Mouse (Mus musculus) fibroblast of lung, adult 2 months (primary cell): ENCODE results near the gene Tmc6.

Source experiments
- DNase-seq: peaks from one replicate; pipeline ENCODE4 v3.0.0-alpha.2; 2011; ENCODE audit warnings: low read depth

Tmc6 gene

DNA sequence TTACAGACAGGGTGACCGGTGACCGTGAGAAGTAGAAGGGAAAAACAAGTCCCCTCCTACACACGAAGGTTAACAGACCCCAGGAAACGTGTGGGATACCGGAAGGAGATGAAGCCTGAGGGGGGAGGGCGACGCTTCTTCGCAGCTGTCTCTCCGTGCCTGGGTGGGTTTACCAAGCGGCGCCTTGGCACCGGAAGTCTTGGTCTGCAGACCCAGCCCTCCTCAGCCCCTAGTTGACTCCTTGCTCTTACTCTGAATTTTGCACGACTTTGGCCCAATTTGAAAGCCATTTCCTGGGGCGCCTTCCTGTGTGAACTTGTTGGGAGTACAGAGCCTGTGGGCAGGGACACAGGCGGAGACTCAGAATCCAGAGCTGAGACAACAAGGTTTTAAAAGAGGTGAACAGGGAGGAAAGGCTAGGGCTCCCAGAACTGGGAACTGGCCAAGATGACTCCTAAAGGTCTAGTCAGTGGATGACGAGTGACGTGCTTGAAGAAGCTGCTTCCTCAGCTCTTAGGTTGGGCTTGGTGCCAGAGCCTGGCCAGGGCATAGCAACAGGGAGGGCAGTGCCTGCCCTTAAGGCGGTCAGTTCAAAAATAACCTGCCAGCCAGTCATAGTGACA lies 688 bp downstream of the Tmc6 start:
- peak; percentile 73 for DNase-seq

DNA sequence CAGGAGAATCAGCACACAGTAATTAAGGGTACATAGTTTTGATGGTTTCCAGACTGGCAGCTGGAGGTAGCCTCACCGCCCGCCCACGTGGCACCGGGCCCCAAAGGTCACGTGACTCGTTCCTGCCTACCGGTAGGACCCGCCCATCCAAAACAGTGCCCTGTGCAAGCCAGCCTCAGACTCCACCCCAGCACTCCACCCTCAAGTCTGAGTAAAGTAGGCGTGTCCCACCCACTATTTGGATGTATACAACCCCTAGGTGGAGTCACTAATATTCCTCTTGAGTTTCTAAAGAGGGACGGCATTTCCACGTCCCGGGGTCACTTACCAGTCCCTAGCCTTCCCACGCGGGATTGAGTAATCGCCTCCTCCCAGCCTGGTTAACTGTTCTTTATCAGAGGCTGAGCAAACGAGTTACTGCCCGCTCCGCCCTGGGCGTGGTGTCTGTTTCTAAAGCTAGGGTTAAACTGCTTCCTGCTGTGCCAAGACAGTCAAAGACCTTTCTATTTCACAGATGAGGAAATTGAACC lies 1.4 kb downstream of the Tmc6 start:
- peak; percentile 93 for DNase-seq

DNA sequence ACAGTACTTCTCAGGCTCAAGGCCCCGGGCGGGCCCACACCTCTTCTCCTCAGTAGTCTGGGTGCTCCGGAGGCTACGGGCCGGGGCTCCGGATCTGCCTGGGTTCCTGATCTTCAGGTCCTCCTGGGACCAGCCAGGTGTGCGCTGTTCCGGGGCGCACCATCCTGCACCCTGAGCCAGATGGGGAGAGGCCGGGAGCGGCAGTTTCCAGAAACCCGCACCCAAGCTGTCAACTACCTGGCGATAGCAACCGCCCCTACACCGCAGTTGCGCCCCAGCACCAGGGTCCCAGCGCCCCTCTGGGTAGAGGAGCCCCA lies 1.8 kb downstream of the Tmc6 start:
- no peak for DNase-seq

DNA sequence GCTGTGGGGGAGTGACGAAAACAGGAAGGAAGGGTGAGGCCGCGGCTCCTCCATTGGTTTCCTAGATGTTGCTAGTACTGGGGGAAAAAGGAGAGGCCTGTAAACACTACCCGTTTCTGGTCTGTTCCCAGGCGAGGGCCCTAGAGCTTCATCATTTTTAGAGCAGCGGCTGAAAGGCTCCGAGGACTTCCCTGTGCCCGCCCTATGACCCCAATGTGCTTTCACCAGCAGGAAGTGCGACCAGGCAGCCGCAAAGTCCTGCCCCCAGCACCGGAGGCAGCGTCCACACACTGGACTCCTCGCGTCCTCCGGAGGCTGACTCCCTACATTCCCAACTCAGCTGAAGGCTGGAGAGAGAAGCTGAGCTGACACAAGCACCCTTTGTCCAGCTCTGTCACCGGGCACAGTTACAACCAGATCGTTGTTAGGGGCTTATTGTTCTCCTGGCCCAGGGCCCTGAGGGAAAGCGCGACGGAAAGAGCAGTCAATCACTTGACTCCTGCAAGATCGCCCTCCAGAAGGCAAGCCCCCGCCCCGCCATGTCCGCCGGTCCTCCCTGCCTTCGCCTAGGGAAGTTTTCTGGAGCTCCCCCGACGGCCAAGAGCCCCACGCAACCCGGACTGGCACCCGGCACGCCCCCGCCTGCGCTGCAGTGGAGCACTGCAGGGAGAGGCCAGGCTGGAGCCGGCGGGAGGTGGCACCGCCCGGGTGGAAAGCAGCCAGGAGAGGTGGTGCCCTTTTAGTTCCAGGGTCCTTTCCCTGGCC lies 2.4 kb downstream of the Tmc6 start:
- DNase-seq: peak; percentile 52

DNA sequence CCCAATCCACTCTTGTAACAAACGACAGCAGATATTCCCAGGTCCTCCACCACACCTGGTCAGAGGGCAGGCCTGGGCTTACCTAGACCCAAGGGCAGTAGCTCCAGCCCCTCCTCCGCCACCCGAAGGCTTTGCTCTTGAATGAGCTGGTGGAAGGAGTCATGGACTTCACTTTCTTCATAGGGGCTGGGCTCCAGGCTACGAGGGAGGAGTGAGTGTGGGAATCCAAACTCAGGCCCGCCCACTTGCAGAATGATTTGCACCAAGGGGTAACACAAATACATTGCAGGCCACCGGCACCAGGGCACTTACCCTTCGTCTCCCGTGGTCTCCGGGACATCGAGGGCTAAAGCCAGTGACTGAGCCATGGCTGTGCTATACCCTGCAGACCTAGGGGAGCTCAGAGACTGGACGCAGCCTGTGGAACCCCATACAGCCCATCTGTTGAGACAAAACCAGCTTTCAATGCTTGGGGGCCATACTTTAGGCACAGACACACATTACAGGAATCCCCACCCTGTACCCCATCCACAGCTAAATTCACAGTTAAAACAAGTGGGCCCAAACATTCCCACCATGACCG lies 3.1 kb downstream of the Tmc6 start:
- DNase-seq: peak; percentile 56

DNA sequence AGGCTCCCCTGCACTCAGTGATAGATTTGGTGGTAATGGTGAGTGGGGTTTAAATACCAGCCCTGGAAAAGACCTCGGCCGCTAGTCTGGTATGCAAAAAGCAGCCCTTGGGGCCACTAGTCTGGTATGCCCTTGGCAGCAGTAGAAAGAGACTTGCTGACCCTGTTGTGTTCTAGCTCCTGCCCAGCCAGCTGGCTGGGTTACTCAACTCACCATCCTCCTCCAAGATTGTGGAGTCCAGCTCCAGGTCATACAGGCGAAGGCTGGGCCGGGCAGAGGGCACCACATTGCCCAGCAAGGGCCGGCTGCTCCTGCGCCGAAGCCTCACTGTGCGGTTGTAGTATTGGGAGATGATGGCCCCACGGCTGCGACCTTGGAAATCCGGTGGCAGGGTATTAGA lies 4.0 kb downstream of the Tmc6 start:
- no peak for DNase-seq

DNA sequence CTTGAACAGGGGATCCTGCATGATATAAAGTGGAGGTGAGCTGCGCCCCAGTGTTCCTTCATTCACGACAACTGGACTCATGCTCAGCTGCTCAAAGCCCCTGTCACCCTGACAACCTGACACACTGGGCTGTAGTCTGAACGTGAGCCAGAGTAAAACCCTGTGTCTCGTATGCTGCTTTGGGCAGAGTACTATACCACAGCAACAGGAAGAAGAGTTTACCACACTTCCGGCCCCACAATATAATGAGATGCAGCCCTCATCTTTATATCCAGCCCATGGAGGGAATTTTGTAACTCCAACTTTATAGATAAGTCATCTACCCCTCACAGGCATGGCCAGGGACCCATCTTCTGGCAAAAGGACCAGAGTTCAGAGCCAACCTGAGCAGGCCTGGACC lies 4.9 kb downstream of the Tmc6 start:
- DNase-seq: no peak

DNA sequence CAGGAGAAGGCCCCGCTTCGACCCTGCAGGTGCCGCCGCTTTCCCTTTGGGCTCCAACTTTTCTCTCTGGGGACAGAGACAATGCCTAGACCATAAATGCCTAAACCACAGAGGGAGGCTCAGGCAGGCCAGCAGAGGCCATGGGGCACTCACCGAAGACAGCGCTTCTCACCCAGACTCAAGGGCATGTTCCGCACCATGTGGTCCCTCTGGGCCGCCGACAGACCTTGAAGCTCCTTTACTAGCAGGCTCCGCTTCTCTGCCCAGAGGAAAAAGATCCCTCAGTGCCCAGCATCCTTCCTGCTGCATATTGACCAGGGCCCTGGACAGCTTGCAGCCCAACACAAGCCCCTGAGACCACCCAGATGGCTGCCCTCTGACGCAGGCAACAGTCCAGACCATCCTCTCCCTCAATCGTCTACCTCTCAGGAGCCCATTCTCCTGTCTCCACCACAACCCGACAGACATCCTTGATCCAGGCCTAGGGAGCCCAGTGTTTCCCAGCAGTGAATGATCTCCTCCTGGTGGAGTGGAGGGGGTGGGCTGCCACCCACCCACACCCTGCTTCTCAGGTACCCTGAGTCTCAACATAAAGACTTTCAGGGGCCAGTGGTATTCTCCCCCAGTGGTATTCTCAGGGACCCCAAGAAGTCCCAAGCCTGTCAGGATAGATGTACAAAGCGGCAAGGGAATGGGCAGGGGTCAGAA lies 5.8 kb downstream of the Tmc6 start:
- no peak for DNase-seq

DNA sequence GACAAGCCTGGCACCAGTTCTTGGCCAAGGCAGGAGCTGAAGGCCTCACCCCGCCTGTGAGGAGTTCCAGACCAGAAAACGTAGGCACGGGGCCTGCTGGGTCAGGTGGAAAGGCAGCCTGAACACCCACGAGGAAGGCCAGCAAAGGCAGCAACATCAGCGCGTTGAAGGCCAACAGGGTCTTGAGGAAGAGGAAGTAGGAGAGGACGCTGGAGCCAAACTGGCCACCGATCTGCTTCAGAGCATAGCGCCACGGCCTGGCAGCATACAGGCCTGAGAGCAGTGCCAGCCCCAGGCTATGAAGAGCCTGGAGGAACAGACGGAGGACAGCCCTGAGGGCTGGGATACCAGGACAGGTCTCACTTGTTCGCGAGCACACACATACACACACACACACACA lies 6.5 kb downstream of the Tmc6 start:
- DNase-seq: no peak

DNA sequence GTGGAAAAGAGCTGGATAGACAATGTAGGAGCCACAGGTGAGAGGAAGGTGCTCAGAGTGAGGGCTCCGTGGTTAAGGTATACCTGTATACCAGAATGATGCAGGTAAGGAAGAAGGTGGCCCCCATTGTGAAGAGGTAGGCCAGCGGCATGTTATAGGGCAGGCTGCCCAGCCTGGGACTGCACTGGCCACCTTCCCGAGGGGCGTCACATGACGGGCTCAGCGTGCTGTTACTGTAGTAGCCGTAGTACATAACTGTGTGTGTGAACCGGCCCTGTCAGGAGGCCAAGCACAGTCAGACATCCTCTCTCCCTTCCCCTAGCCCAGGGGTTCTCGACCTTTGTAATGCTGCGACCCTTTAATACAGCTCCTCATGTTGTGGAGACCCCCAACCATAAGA lies 7.1 kb downstream of the Tmc6 start:
- DNase-seq: no peak

DNA sequence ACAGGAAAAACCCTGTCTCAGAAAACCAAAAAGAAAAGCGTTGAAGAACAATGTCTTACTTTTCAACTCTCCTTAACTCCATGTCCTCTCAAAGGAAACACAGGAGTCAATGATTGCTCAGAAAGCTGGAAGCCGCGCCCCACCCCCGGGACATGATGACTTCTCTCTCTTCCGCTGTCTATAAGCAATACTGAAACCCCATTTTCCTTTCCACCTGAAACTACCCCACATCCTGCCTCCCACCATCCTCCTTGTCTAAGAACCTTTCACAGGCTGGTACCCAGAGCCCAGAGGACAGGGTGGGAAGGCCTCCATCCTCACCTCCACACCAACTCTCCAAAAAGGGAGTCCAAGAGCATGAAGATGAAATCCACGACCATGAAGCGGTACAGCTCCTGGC lies 9.6 kb downstream of the Tmc6 start:
- DNase-seq: no peak

DNA sequence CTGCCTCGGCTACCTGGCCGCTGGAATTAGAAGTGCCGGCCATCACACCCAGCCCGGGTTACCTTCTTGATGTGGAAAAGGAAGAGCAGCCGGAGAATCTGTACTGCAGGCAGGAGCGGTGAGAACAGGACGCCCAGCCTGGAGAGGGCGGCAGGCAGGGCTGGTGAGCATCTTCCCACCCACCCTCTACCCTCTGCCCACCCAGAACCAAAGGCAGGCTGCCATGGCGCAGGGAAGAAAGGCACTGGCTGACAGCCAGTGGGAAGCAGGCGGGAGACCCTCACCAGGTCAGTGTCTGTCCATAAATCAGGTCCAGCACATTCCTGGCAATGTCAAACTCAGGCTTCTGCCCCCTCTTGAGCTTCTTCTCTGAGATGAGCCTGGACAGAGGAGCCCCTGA lies 11.6 kb downstream of the Tmc6 start:
- DNase-seq: no peak

DNA sequence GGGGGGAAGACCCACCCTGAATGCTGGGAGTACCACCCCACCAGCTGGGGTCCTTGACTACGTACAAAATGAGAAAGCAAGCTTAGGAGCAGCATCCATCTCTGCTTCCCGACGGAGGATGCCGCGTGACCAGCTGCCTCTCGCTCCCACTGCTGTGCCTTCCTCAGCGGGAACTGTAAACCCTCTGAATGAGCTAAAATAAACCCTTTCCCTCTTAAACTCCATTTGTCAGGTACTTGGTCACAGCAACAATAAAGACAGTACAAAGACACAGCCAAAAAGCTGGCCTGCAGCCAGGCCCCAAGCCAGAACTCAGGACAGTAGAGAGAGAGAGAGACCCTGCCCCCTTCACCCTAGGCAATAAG lies 12.3 kb downstream of the Tmc6 start:
- no peak for DNase-seq

DNA sequence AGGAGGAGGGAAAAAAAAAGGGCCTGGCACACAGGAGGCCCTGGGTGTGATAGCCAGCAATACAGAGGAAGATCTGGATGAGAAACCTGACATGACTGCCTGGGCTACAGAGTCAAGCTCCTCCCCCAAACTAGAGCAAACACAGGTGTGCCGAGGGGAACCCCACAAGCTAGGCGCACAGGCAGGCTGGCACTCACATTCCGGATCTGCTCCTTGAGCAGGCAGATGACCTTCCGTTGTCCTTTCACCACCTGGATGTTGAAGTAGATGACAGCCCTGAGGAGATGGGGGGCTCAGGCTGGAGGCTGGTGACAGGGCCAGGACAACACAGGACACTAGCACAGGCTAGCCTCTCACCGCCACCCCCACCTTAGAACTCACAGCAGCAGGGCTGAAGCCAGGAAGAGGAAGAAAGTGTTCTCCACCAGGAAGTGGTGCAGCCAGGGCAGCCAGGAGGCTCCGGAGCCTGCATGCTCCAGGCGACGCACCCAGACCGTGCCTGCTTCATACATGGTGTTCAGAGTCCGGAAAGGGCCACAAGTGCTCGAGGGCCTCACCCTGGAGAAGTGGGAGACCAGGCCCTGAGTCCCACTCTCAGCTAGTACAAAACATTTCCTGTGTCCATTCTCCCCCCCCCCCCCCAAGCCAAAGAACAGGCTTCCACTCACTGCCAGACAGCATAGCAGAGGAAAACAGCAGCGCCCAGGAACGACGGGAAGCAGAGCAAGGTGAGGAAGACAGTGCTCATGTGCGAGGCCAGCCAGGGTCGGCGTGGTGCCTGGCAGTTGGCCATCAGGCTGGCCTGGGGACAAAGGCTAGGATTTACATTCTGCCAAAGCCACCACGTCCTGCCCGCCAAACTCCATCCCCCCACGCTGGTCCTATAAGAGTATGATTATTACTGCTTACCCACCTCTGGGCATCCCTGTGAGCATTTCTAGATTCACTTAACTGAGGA lies 13.0 kb downstream of the Tmc6 start:
- DNase-seq: no peak

DNA sequence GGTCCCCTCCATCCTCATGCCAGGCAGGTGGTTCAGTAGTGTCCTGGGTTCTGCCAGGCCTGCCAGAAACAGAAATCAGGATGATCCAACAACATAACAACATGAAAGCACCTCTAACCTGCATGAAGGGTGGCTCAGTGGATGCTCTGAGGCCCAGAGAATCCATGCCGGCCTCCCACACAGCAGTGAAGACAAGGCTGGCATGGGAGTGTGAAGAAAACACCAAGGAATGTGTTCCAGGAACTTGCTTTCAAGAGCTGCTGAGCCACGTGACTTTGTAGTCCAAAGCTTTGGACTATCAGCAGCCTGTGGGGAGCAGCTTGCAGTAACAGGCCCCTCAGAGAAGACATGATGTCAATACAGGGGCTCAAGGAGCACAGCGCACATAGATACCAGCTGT lies 15.7 kb downstream of the Tmc6 start:
- no peak for DNase-seq

DNA sequence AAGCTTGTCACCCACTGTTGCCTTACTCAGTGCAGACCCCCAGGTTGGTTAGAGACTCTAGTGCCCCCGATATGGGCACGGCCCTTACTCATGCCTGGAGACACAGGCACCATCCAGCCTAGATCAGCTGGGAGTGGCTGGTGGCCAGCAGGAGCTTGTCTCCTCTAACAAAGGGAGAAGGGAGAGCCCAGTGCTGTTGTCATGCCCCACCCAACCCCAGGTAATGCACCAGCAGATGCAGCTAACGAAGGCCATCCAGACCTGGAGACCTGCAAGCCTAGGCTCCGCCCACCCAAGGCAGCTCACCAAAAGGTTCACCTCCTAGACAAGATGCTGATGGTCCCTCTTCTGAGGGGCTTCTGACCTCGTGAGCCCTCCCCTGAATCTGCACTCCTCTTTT lies 16.6 kb downstream of the Tmc6 start:
- no peak for DNase-seq

DNA sequence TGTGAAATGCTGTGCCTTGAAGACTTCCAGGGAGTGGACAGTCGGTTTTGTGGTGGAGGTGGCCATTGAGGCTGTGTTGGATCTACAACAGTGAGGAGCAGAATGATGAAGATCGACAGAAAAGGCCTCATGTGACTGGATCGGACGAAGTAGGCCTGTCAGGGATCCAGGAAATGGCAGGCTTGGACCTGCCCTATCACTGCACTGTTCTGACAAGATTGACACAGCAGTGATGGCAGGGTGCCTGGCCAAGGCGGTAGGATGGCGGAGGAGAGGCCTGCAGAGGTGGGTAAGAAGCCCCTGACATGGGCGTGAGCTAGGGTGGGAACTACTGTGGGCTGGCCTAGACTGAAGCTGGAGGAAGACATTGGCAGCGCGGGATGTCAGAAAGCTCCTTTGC lies 17.7 kb downstream of the Tmc6 start:
- DNase-seq: no peak

DNA sequence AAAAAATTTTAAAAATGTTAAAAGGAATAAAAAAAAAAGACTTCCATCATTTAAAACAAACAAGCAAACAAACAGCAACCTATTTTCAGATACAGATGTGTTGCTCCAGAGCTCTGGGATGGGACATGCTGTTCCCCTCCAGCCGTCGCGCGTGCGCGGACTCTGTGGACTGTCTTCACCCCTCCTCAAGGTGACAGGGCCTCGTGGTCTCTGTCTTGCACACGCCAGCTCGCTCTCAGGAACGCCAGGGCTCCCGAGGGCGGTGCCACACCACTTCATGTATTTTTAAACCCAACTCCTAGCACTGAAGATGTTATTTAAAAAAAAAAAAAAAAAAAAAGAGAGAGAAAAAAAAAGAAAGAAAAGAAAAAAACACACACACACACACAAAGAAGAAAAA lies 19.8 kb downstream of the Tmc6 start:
- DNase-seq: no peak

DNA sequence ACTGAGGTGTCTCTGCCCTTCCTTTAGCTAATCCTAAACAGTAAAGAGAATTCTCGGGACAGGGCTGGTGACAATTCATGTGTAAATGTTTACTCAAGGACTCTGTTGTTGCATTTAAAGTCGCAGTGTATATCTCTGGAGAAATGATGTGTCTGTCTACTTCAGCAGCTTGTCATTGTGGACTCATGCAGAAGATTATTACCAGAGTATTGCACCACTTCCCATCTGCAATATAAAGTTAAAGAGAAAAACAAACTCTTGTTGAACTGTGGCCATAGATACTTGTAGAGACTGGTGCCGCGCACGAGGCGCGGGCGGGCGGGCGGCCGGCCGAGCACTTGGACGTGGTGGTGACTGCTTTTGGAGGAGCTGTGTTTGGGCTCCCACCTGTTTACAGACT lies 20.2 kb downstream of the Tmc6 start:
- DNase-seq: no peak

DNA sequence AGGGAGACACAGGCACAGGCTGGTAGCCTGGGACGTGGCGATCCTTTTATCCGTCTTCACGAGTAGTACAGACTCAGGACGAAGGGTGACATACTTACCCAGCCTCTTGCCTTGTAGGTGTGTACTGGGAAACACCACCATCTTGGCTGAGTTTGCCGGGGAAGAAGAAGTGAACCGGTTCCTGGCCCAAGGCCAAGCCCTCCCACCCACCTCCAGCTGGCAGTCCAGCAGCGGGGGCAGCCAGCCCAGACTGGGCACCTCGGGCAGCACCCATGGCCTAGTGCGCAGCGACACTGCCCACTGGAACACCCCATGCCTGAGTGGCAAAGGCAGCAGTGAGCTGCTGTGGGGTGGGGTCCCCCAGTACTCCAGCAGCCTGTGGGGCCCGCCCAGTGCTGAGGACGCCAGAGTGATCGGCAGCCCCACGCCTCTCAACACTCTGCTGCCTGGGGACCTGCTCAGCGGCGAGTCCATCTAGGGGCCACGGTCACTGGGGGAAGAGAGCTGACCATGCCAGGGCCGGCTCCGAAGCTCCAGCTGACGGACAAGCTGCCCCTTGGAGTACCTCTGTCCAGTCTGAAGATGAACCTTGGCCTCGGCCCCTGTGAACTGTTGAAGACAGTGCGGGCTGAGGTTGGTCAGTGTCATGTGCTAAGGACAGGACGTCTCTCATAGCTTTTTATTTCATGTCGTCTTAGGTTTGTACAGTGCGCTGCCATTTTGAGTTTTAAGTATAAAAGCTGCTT lies 21.5 kb downstream of the Tmc6 start:
- DNase-seq: no peak

DNA sequence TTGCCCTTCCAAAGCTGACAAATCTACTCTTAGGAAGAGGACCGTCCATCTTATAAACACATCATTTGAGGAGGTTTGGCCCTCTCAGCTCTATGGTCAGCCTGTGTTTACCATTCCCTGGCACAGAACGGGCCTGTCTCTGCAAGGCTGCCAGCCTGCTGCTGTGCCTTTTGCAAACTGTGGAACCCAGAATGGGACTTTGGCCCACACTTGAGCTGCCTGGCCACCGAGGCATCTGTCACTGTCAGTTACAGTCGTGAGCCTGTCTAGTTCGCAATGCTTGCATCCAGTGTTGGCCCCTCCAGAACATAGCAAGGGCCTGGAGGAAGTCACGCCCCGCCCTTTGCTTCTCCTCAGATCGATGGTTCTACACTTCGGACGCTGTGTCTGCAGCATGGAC lies 22.7 kb downstream of the Tmc6 start:
- no peak for DNase-seq
